Mouse (Mus musculus): ENCODE measurements around the gene Klhdc10. TPM values are rescaled to one million over a fixed set of nuclear protein-coding genes. Genes with fewer than 3 reads are reported as not detected.

Klhdc10 gene
- polyA plus RNA-seq, 1 experiment = 84.2 TPM

- Histone ChIP-seq H3K4me3 (replicated peaks; ENCODE audit: insufficient read depth, low read depth, low read length) (no peak overlapping the region), H3K27me3 (ENCODE audit: control insufficient read depth, insufficient read depth, low read length) (no peaks in the 10 kb centered on the region), H3K4me1 (ENCODE audit: control insufficient read depth, insufficient read depth, low read length) (peaks cover 12% of the 10 kb centered on the region; the same call in 1 of the 2 replicates), H3K27ac (ENCODE audit: insufficient read depth, low read length) (no peak overlapping the region)
- DNase-seq = no peak
- TF ChIP-seq POLR2A (IDR thresholded peaks at IDR 0.05; ENCODE audit: borderline replicate concordance, insufficient read depth, low read length) (no peak), CTCF (IDR thresholded peaks at IDR 0.05; ENCODE audit: borderline replicate concordance, insufficient read depth, low read depth, low read length) (no peak)
- 83% methylated on average over 3 of the region's 3 CpGs for WGBS
These were observed 34.8 kb downstream of the Klhdc10 start for GRCm38 (mm10) chr6:30436476-30436875.

GRCm38 (mm10) chr6:30437054-30437453 is 35.4 kb downstream of the Klhdc10 start:
- Histone ChIP-seq H3K27me3 (ENCODE audit: control insufficient read depth, insufficient read depth, low read length) (no peaks in the 10 kb centered on the region), H3K4me3 (replicated peaks; ENCODE audit: insufficient read depth, low read depth, low read length) (no peak overlapping the region), H3K27ac (ENCODE audit: insufficient read depth, low read length) (no peak overlapping the region), H3K4me1 (ENCODE audit: control insufficient read depth, insufficient read depth, low read length) (peaks cover 8% of the 10 kb centered on the region)
- TF ChIP-seq CTCF (IDR thresholded peaks at IDR 0.05; ENCODE audit: borderline replicate concordance, insufficient read depth, low read depth, low read length) = no peak
- TF ChIP-seq POLR2A (IDR thresholded peaks at IDR 0.05; ENCODE audit: borderline replicate concordance, insufficient read depth, low read length) = no peak
- 74% methylated on average over 3 of the region's 3 CpGs for WGBS
- DNase-seq = no peak

GRCm38 (mm10) chr6:30439576-30439975 is 37.9 kb downstream of the Klhdc10 start:
- TF ChIP-seq CTCF (IDR thresholded peaks at IDR 0.05; ENCODE audit: borderline replicate concordance, insufficient read depth, low read depth, low read length) (no peak), POLR2A (IDR thresholded peaks at IDR 0.05; ENCODE audit: borderline replicate concordance, insufficient read depth, low read length) (no peak)
- Histone ChIP-seq H3K4me3 (replicated peaks; ENCODE audit: insufficient read depth, low read depth, low read length) (no peak overlapping the region), H3K27me3 (ENCODE audit: control insufficient read depth, insufficient read depth, low read length) (no peaks in the 10 kb centered on the region), H3K27ac (ENCODE audit: insufficient read depth, low read length) (no peak overlapping the region), H3K4me1 (ENCODE audit: control insufficient read depth, insufficient read depth, low read length) (peaks cover 8% of the 10 kb centered on the region)
- whole genome bisulfite sequencing = 36% methylated on average over 10 of the region's 10 CpGs
- no peak for DNase-seq

GRCm38 (mm10) chr6:30456991-30457390 is 55.3 kb downstream of the Klhdc10 start:
- no peaks in the 10 kb centered on the region for H3K27me3 ChIP-seq (ENCODE audit: control insufficient read depth, insufficient read depth, low read length)
- H3K4me3 ChIP-seq (replicated peaks; ENCODE audit: insufficient read depth, low read depth, low read length) = no peak overlapping the region
- H3K27ac ChIP-seq (ENCODE audit: insufficient read depth, low read length) = no peak overlapping the region
- peaks cover 40% of the 10 kb centered on the region for H3K4me1 ChIP-seq (ENCODE audit: control insufficient read depth, insufficient read depth, low read length)
- TF ChIP-seq CTCF (IDR thresholded peaks at IDR 0.05; ENCODE audit: borderline replicate concordance, insufficient read depth, low read depth, low read length) = no peak
- TF ChIP-seq POLR2A (IDR thresholded peaks at IDR 0.05; ENCODE audit: borderline replicate concordance, insufficient read depth, low read length) = no peak
- 95% methylated on average over 7 of the region's 7 CpGs for WGBS
- no peak for DNase-seq

GRCm38 (mm10) chr6:30458626-30459025 is 57.0 kb downstream of the Klhdc10 start:
- H3K4me1 ChIP-seq (ENCODE audit: control insufficient read depth, insufficient read depth, low read length) = peaks cover 41% of the 10 kb centered on the region
- TF ChIP-seq CTCF (IDR thresholded peaks at IDR 0.05; ENCODE audit: borderline replicate concordance, insufficient read depth, low read depth, low read length) (no peak), POLR2A (IDR thresholded peaks at IDR 0.05; ENCODE audit: borderline replicate concordance, insufficient read depth, low read length) (no peak)
- no peak overlapping the region for H3K4me3 ChIP-seq (replicated peaks; ENCODE audit: insufficient read depth, low read depth, low read length)
- H3K27ac ChIP-seq (ENCODE audit: insufficient read depth, low read length) = no peak overlapping the region
- WGBS = 77% methylated on average over 5 of the region's 5 CpGs
- no peak for DNase-seq
- H3K27me3 ChIP-seq (ENCODE audit: control insufficient read depth, insufficient read depth, low read length) = no peaks in the 10 kb centered on the region

- peak in 1 of 2 experiments; percentile 48 for DNase-seq
- H3K27me3 ChIP-seq (ENCODE audit: control insufficient read depth, insufficient read depth, low read length) = no peaks in the 10 kb centered on the region
- TF ChIP-seq CTCF (IDR thresholded peaks at IDR 0.05; ENCODE audit: borderline replicate concordance, insufficient read depth, low read depth, low read length) (no peak), POLR2A (IDR thresholded peaks at IDR 0.05; ENCODE audit: borderline replicate concordance, insufficient read depth, low read length) (no peak)
- H3K4me3 ChIP-seq (replicated peaks; ENCODE audit: insufficient read depth, low read depth, low read length) = peak overlapping the region; percentile 19
- peaks cover 37% of the 10 kb centered on the region for H3K4me1 ChIP-seq (ENCODE audit: control insufficient read depth, insufficient read depth, low read length)
- peak overlapping the region; percentile 99 for H3K27ac ChIP-seq (ENCODE audit: insufficient read depth, low read length)
- WGBS = 30% methylated on average over 16 of the region's 16 CpGs
These were observed 57.5 kb downstream of the Klhdc10 start for GRCm38 (mm10) chr6:30459056-30459747.

- peak; percentile 78 for DNase-seq
- Histone ChIP-seq H3K27ac (ENCODE audit: insufficient read depth, low read length) (peak overlapping the region; percentile 99), H3K4me3 (replicated peaks; ENCODE audit: insufficient read depth, low read depth, low read length) (peak overlapping the region; percentile 19), H3K27me3 (ENCODE audit: control insufficient read depth, insufficient read depth, low read length) (no peaks in the 10 kb centered on the region), H3K4me1 (ENCODE audit: control insufficient read depth, insufficient read depth, low read length) (peaks cover 37% of the 10 kb centered on the region)
- TF ChIP-seq POLR2A (IDR thresholded peaks at IDR 0.05; ENCODE audit: borderline replicate concordance, insufficient read depth, low read length) = no peak
- peak; percentile 67 for TF ChIP-seq CTCF (IDR thresholded peaks at IDR 0.05; ENCODE audit: borderline replicate concordance, insufficient read depth, low read depth, low read length)
- 10% methylated on average over 40 of the region's 40 CpGs for WGBS
These were observed 58.4 kb downstream of the Klhdc10 start for GRCm38 (mm10) chr6:30459811-30460749.

Measured in cerebellum, adult 2 months (tissue).